Mouse (Mus musculus): ENCODE data around the gene Mcm9. TPM values are rescaled to one million over a fixed set of nuclear protein-coding genes. Genes with fewer than 3 reads are reported as not detected.
"Not testable (repeated sequence)": the region's sequence is repeated elsewhere in the genome, so short reads cannot be mapped to it uniquely, and the experiment has no call there.

Mcm9 gene
- total RNA-seq, 2 experiments from 2014 or later: 13.7 to 14.5 TPM

DNA sequence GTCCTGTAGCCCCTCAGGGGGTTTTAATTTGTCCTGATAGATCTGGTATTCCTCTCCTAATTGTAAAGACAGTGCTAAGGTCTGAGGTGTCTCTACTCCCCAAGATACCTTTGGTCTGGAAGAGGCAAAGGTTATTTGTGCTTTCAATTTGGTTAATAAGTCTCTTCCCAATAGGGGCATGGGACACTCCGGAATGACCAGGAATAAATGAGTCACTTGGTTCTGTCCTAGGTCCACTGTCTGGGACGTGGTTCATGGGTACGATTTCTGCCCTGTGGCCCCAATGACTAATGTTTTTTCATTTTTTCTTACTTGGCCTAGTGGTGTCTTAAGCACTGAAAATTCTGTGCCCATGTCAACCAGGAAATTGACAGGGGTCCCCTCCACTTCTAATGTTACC, 134.9 kb downstream of the Mcm9 start:
- DNase-seq: not testable (repeated sequence)

DNA sequence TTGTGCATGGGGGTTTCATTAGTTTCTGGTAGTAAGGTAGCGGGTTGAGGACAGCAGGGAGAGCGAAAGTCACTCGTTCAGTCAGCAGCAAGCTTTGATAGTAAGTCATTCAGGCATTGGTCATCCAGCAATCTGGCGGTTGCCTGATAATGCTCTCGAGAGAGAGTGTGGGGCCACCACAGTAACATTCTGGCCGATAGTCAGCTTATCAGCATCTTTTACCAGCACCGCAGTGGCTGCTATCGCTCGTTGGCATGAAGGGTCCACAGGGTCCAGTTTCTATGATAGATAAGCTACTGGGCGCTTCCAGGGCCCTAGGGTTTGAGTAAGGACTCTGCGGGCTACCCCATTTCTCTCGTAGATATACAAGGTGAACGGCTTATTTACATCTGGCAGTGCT, 136.3 kb downstream of the Mcm9 start:
- DNase-seq: no peak

Other genes starting within 250 kb of the Mcm9 start
- gene Asf1a, start 33.7 kb downstream of the Mcm9 start, total RNA-seq (2021): 10 to 100 TPM; 41.0 to 41.5 TPM
- gene Fam184a, start 120.7 kb upstream of the Mcm9 start, total RNA-seq (2021): 1 to 10 TPM; 5.3 to 5.4 TPM

Data from heart, postnatal 4 days (tissue).